Mouse (Mus musculus) CH12.LX (cell line): Measurements from ENCODE around the gene Reps1. TPM values are rescaled to one million over a fixed set of nuclear protein-coding genes. Genes with fewer than 3 reads are reported as not detected.

Source experiments
- DNase-seq: peaks from one replicate; pipeline ENCODE4 v3.0.0-alpha.2; 2013; ENCODE audit errors: extremely low read depth
- H3K27ac ChIP-seq: 2 replicates; pipeline ENCODE4 v1.5.1; 2012; ENCODE audit warnings: low read depth, mild to moderate bottlenecking, control low read depth, moderate library complexity; ENCODE audit not compliant: insufficient read depth
- H3K27me3 ChIP-seq: replicated peaks from 2 replicates; pipeline ENCODE3; 2012; ENCODE audit warnings: inconsistent platforms
- H3K36me3 ChIP-seq, 2 experiments: replicated peaks in 1 of 2; 2 replicates each; pipeline versions ENCODE3 to v1.6.1; 2012; ENCODE audit warnings: inconsistent platforms in 1 of 2, low read length in 1 of 2, mild to moderate bottlenecking in 1 of 2, mixed read lengths in 1 of 2, moderate library complexity in 1 of 2; ENCODE audit not compliant: control insufficient read depth in 1 of 2, insufficient read depth in 1 of 2
- H3K4me1 ChIP-seq, 2 experiments: 2 replicates each; pipeline ENCODE4 v1.6.1; 2012; ENCODE audit warnings: inconsistent platforms in 1 of 2, moderate library complexity in 1 of 2; ENCODE audit not compliant: insufficient read depth in 2 of 2, control insufficient read depth in 1 of 2
- H3K4me2 ChIP-seq: 2 replicates; pipeline ENCODE4 v1.6.1; 2012; ENCODE audit warnings: low read depth, mild to moderate bottlenecking, control low read depth; ENCODE audit not compliant: poor library complexity, insufficient read depth, severe bottlenecking
- H3K4me3 ChIP-seq, 3 experiments: fragments of 150-350 bp in 1 of 3; sonication (generic) in 1 of 3; replicated peaks in 1 of 3; 2 replicates each; pipeline versions ENCODE3 to v1.5.1; 2011 to 2012; ENCODE audit warnings: low read depth in 2 of 3, low read length in 2 of 3, mild to moderate bottlenecking in 2 of 3, moderate library complexity in 2 of 3, control low read depth in 1 of 3, improper control_type of control experiment in 1 of 3, inconsistent platforms in 1 of 3, mixed read lengths in 1 of 3; ENCODE audit not compliant: poor library complexity in 1 of 3
- H3K79me2 ChIP-seq: replicated peaks from 2 replicates; pipeline ENCODE4 v1.6.1; 2012; ENCODE audit warnings: mild to moderate bottlenecking, moderate library complexity; ENCODE audit not compliant: control insufficient read depth, poor library complexity, insufficient read depth, severe bottlenecking; ENCODE audit errors: extremely low read depth
- H3K9ac ChIP-seq: 2 replicates; pipeline ENCODE4 v1.6.1; 2012; ENCODE audit warnings: low read depth, mild to moderate bottlenecking, control low read depth, moderate library complexity; ENCODE audit not compliant: insufficient read depth
- H3K9me3 ChIP-seq: replicated peaks from 2 replicates; pipeline ENCODE3; 2012; ENCODE audit warnings: low read length, inconsistent platforms, mixed read lengths
- CTCF ChIP-seq, 2 experiments: IDR thresholded peaks in 1 of 2; conservative IDR thresholded peaks in 1 of 2; 2 replicates each; pipeline ENCODE4 v1.5.1; 2011 to 2012; ENCODE audit warnings: low read depth in 2 of 2, low read length in 2 of 2, improper control_type of control experiment in 1 of 2, inconsistent platforms in 1 of 2, mild to moderate bottlenecking in 1 of 2, moderate library complexity in 1 of 2
- EP300 ChIP-seq: IDR thresholded peaks from 2 replicates; pipeline ENCODE4 v1.6.1; 2011; ENCODE audit warnings: low read length, improper control_type of control experiment
- ETS1 ChIP-seq: conservative IDR thresholded peaks from 2 replicates; pipeline ENCODE4 v1.6.1; 2012; ENCODE audit warnings: low read depth, mild to moderate bottlenecking, inconsistent platforms, low read length, improper control_type of control experiment, moderate library complexity
- KAT2A ChIP-seq: IDR thresholded peaks from 2 replicates; pipeline ENCODE4 v1.6.1; 2012; ENCODE audit warnings: low read length, improper control_type of control experiment, inconsistent platforms; ENCODE audit not compliant: insufficient replicate concordance
- MAFK ChIP-seq: IDR thresholded peaks from 2 replicates; pipeline ENCODE4 v1.6.1; 2011; ENCODE audit warnings: low read length, improper control_type of control experiment; ENCODE audit not compliant: insufficient replicate concordance
- MEF2A ChIP-seq: IDR thresholded peaks from 2 replicates; pipeline ENCODE4 v1.6.1; 2014; ENCODE audit warnings: low read depth, mild to moderate bottlenecking, inconsistent platforms, low read length, improper control_type of control experiment, borderline replicate concordance
- POLR2AphosphoS2 ChIP-seq: IDR thresholded peaks from 2 replicates; pipeline ENCODE4 v1.6.1; 2011; ENCODE audit warnings: low read depth, low read length, improper control_type of control experiment
- RAD21 ChIP-seq: IDR thresholded peaks from 2 replicates; pipeline ENCODE4 v1.6.1; 2011; ENCODE audit warnings: low read depth, mild to moderate bottlenecking, low read length, improper control_type of control experiment, moderate library complexity
- RCOR1 ChIP-seq: conservative IDR thresholded peaks from 2 replicates; pipeline ENCODE4 v1.6.1; 2012; ENCODE audit warnings: low read depth, mild to moderate bottlenecking, inconsistent platforms, low read length, improper control_type of control experiment
- SMC3 ChIP-seq: IDR thresholded peaks from 2 replicates; pipeline ENCODE4 v1.6.1; 2011; ENCODE audit warnings: low read depth, low read length, improper control_type of control experiment
- TBP ChIP-seq: conservative IDR thresholded peaks from 2 replicates; pipeline ENCODE4 v1.6.1; 2011; ENCODE audit warnings: low read depth, low read length, improper control_type of control experiment
- TCF12 ChIP-seq: IDR thresholded peaks from 2 replicates; pipeline ENCODE4 v1.6.1; 2014; ENCODE audit warnings: low read depth, mild to moderate bottlenecking, inconsistent platforms, low read length, improper control_type of control experiment
- UBTF ChIP-seq: IDR thresholded peaks from 2 replicates; pipeline ENCODE4 v1.6.1; 2012; ENCODE audit warnings: low read depth, mild to moderate bottlenecking, inconsistent platforms, low read length, improper control_type of control experiment, moderate library complexity
- USF1 ChIP-seq: IDR thresholded peaks from 2 replicates; pipeline ENCODE4 v1.6.1; 2014; ENCODE audit warnings: low read depth, mild to moderate bottlenecking, inconsistent platforms, low read length, improper control_type of control experiment
- ZC3H11A ChIP-seq: IDR thresholded peaks from 2 replicates; pipeline ENCODE4 v1.6.1; 2012; ENCODE audit warnings: low read depth, mild to moderate bottlenecking, inconsistent platforms, low read length, improper control_type of control experiment
- dilution Hi-C: fragments of 300-500 bp; cut with MboI; formaldehyde crosslinking; loops from 2 replicates; pipeline ENCODE4 v1.14.3; 2020; ENCODE audit warnings: low sequenced_read_pairs; ENCODE audit not compliant: extremely low pct_unique_long_range_greater_than_20kb, extremely low pct_ligation_motif_present
- in situ Hi-C: fragments of 300-500 bp; cut with MboI; formaldehyde crosslinking; loops from 3 replicates; pipeline ENCODE4 v1.14.3; 2019; ENCODE audit warnings: low sequenced_read_pairs, low pct_ligation_motif_present, low pct_unique_long_range_greater_than_20kb, mixed read lengths
- polyA plus RNA-seq: library from polyadenylated mRNA; unstranded; fragments of >175 nt; gene quantifications from 2 replicates; pipeline ENCODE4 v1.2.1, GENCODE M21; 2012; ENCODE audit warnings: low read depth; ENCODE audit not compliant: insufficient read length
- total RNA-seq, 2 experiments: library from RNA; depleted of rRNA; stranded (reverse); fragments of 300-350 nt in 1 of 2; fragments of >200 nt in 1 of 2; gene quantifications; 2 replicates each; pipeline ENCODE4 v1.2.3; 2012 to 2014

Gene Reps1
- total and polyA plus RNA-seq, 3 experiments = 34.4 to 61.5 (median 37.9) TPM

- peaks cover 42 to 83% of the 10 kb centered on the region in 2 experiments for H3K36me3 ChIP-seq
- no peak for DNase-seq
- H3K27ac ChIP-seq = no peak overlapping the region
- dilution Hi-C loops = no loop called here
- in situ Hi-C loops = no loop called here
- no peak for TF ChIP-seq UBTF
- TF ChIP-seq RAD21 = no peak
- TF ChIP-seq POLR2AphosphoS2 = no peak
- H3K9ac ChIP-seq = no peak overlapping the region
- H3K79me2 ChIP-seq = no peaks in the 10 kb centered on the region
- no peaks in the 10 kb centered on the region for H3K4me1 ChIP-seq
- no peak overlapping the region for H3K4me2 ChIP-seq
- H3K4me3 ChIP-seq = no peak overlapping the region
- H3K9me3 ChIP-seq = no peaks in the 10 kb centered on the region
- no peaks in the 10 kb centered on the region for H3K27me3 ChIP-seq
Measured at GRCm38 (mm10) chr10:18118336-18118735, 62.7 kb downstream of the Reps1 start.

- DNase-seq = no peak
- no peak overlapping the region for H3K9ac ChIP-seq
- no peak overlapping the region for H3K27ac ChIP-seq
- TF ChIP-seq KAT2A = no peak
- no peak for TF ChIP-seq ZC3H11A
- no peak for TF ChIP-seq USF1
- no peak for TF ChIP-seq CTCF (conservative IDR thresholded peaks at IDR 0.05 in 1 of 2, IDR thresholded peaks at IDR 0.05 in 1 of 2; ENCODE audit: low read depth in 2 of 2, low read length in 2 of 2)
- no peak for TF ChIP-seq TBP
- no peak for TF ChIP-seq MAFK
- TF ChIP-seq SMC3 = no peak
- no peak for TF ChIP-seq RCOR1
- no peak for TF ChIP-seq POLR2AphosphoS2
- TF ChIP-seq ETS1 = no peak
- no peak for TF ChIP-seq EP300
- TF ChIP-seq MEF2A = no peak
- TF ChIP-seq TCF12 = no peak
- peaks cover 0 to 19% of the 10 kb centered on the region in 2 experiments for H3K36me3 ChIP-seq
- no peaks in the 10 kb centered on the region for H3K79me2 ChIP-seq
- no peaks in the 10 kb centered on the region for H3K27me3 ChIP-seq
- no peaks in the 10 kb centered on the region for H3K4me1 ChIP-seq
- no peaks in the 10 kb centered on the region for H3K9me3 ChIP-seq
- no peak overlapping the region for H3K4me2 ChIP-seq
- in situ Hi-C loops (no loop called here), dilution Hi-C loops (no loop called here)
- H3K4me3 ChIP-seq = no peak overlapping the region
Measured at GRCm38 (mm10) chr10:18130276-18130675, 74.6 kb downstream of the Reps1 start.
